Mouse (Mus musculus): ENCODE results near the gene Crot. TPM values are rescaled to one million over a fixed set of nuclear protein-coding genes. Genes with fewer than 3 reads are reported as not detected.

The Crot gene
- polyA plus RNA-seq, 1 experiment from 2014 or later: 26.3 TPM

GRCm38 (mm10) chr5:8916400-8916799, 80.7 kb downstream of the Crot start:
- no peak for TF ChIP-seq EP300 (IDR thresholded peaks at IDR 0.05)
- no peak for TF ChIP-seq CTCF (IDR thresholded peaks at IDR 0.05)
- Histone ChIP-seq H3K9ac (replicated peaks; ENCODE audit: low read depth) (no peak overlapping the region), H3K4me1 (ENCODE audit: insufficient read depth, low read depth, low read length) (no peaks in the 10 kb centered on the region), H3K4me3 (ENCODE audit: low read depth, low read length) (no peak overlapping the region), H3K27me3 (replicated peaks; ENCODE audit: insufficient read depth, low read length) (no peaks in the 10 kb centered on the region), H3K9me3 (ENCODE audit: low read length) (no peaks in the 10 kb centered on the region), H3K27ac (ENCODE audit: low read length) (no peak overlapping the region), H3K4me2 (replicated peaks; ENCODE audit: low read depth, low read length) (no peak overlapping the region), H3K36me3 (ENCODE audit: insufficient read depth, low read length) (no peaks in the 10 kb centered on the region)
- ATAC-seq (no peak), DNase-seq (ENCODE audit: low spot score) (no peak)
- 79% methylated on average over 2 of the region's 2 CpGs for WGBS

Other genes with a start within 250 kb of the Crot start
- gene Abcb1b, start 199.2 kb downstream of the Crot start, polyA plus RNA-seq (2015; fragmentation: Nextera tagmentation; extraction: Ambion mirVana): 1.4 and 1.8 TPM in 2 replicates
- gene Abcb4, start 103.6 kb downstream of the Crot start, polyA plus RNA-seq (2015; fragmentation: Nextera tagmentation; extraction: Ambion mirVana): 0.12 and 0.47 TPM in 2 replicates
- 407 and 422 TPM in 2 replicates for gene Tmem243, start 103.3 kb upstream of the Crot start, polyA plus RNA-seq (2015; fragmentation: Nextera tagmentation; extraction: Ambion mirVana)
- gene Dmtf1, start 164.5 kb upstream of the Crot start, polyA plus RNA-seq (2015; fragmentation: Nextera tagmentation; extraction: Ambion mirVana): 33.3 and 37.7 TPM in 2 replicates

All from lung, postnatal 0 days (tissue).